Comparison of ENCODE assay signal across 12 mouse cellular contexts in genomic region chr12:73632671-73633244, GRCm38 (mm10). TPM values are rescaled to one million over a fixed set of nuclear protein-coding genes. Genes with fewer than 3 reads are reported as not detected.
A peak's percentile ranks its signal among the peaks of the same experiment; 100 is the strongest.
DNase-seq lines count a peak whose midpoint lies in the region; ATAC-seq and TF ChIP-seq lines count a peak whose summit lies in the region.
"Had no signal": no experiment of that assay in that cellular context is flagged by ENCODE, and none has a peak within 500 bp of the region (broad histone marks: within the 10 kb centered on the region; RNA-seq: fewer than 3 reads in every experiment).

No protein-coding gene starts in this region.

- no peak overlapping the region for H3K27ac ChIP-seq in liver, postnatal 0 days (ENCODE audit: low read depth)
- H3K27ac ChIP-seq: forebrain, embryonic 13.5 days; hindbrain, embryonic 13.5 days had no signal

- H3K4me2 ChIP-seq in liver, postnatal 0 days (ENCODE audit: low read depth, low read length), result no peak overlapping the region
- H3K4me2 ChIP-seq: forebrain, embryonic 13.5 days; hindbrain, embryonic 13.5 days had no signal

- WGBS in liver, postnatal 0 days (ENCODE audit: insufficient replicate concordance), result 11% methylated on average over 8 of the region's 8 CpGs

- no peak for TF ChIP-seq EP300 in liver, postnatal 0 days (IDR thresholded peaks at IDR 0.05; ENCODE audit: low read depth)

- no peaks in the 10 kb centered on the region for H3K27me3 ChIP-seq in liver, postnatal 0 days (ENCODE audit: insufficient read depth, low read length)
- H3K27me3 ChIP-seq: forebrain, embryonic 13.5 days; hindbrain, embryonic 13.5 days had no signal

- no peaks in the 10 kb centered on the region for H3K9me3 ChIP-seq in liver, postnatal 0 days (ENCODE audit: low read length)
- H3K9me3 ChIP-seq: forebrain, embryonic 13.5 days; hindbrain, embryonic 13.5 days had no signal

- peak; percentile 4 for ATAC-seq in inflammation-experienced regulatory T-cells, adult 6 months
- ATAC-seq in liver, postnatal 0 days, result no peak
- ATAC-seq: forebrain, embryonic 13.5 days had no signal

- no peaks in the 10 kb centered on the region for H3K36me3 ChIP-seq in liver, postnatal 0 days (replicated peaks; ENCODE audit: insufficient read depth, low read length)
- H3K36me3 ChIP-seq: hindbrain, embryonic 13.5 days had no signal

- H3K4me1 ChIP-seq in liver, postnatal 0 days (ENCODE audit: insufficient read depth), result peaks cover 4% of the 10 kb centered on the region; the same call in 1 of the 2 replicates
- H3K4me1 ChIP-seq: forebrain, embryonic 13.5 days; hindbrain, embryonic 13.5 days had no signal

- no peak for TF ChIP-seq CTCF in liver, postnatal 0 days (IDR thresholded peaks at IDR 0.05; ENCODE audit: low read depth)

- H3K9ac ChIP-seq in liver, postnatal 0 days (replicated peaks), result no peak overlapping the region
- H3K9ac ChIP-seq: forebrain, embryonic 13.5 days; hindbrain, embryonic 13.5 days had no signal

- peak; percentile 44 for DNase-seq in adrenal gland, adult 2 months
- DNase-seq in adrenal gland, adult 18-20 months (ENCODE audit: low spot score in 2 of 2), result no peak
- peak; percentile 6 for DNase-seq in A20 (ENCODE audit: low read depth, low spot score)
- peak; percentile 43 to 60 for DNase-seq in kidney, postnatal 4 days
- DNase-seq in layer of hippocampus, adult 8-10 months (ENCODE audit: low spot score in 2 of 2), result no peak
- no peak for DNase-seq in frontal cortex, postnatal 25 days (ENCODE audit: low spot score in 2 of 2)
- DNase-seq in liver, postnatal 0 days, result no peak
- DNase-seq: cerebellum, adult 9-11 months; liver had no signal

- H3K4me3 ChIP-seq in liver, postnatal 0 days (ENCODE audit: low read depth, low read length), result no peak overlapping the region
- H3K4me3 ChIP-seq: forebrain, embryonic 13.5 days; hindbrain, embryonic 13.5 days had no signal

RNA-seq across cellular contexts. Expression of gene Prkch, which starts 48.2 kb away (rescaled TPM):
- 10 to 100 TPM in 1 of 2 experiments, 1 to 10 TPM in 1; 8.9 to 16.2 TPM for total RNA-seq in adrenal gland, adult 2 months (2021)
- 3.7 and 4.7 TPM in 2 replicates for polyA plus RNA-seq in adrenal gland, adult 2 months (2012; rRNA removed)
- 10 to 100 TPM; 11.0 to 12.5 TPM for total RNA-seq in adrenal gland, adult 18-20 months (2021)
- polyA plus RNA-seq in inflammation-experienced regulatory T-cells, adult 6 months (2017; shearing (Covaris generic)), result 10 to 100 TPM; 70.6 to 96.5 (median 76.2) TPM
- total RNA-seq in layer of hippocampus, adult 8-10 months (2022), result 1 to 10 TPM; 3.2 to 5.6 (median 4.3) TPM
- 2.3 and 2.4 TPM in 2 replicates for polyA plus RNA-seq in liver, postnatal 0 days (2015; fragmentation: Nextera tagmentation; extraction: Ambion mirVana)

Comparison
In these comparisons a context has a peak if more than half of its experiments do, and no peak if none do; other contexts are left out.
1. DNase-seq: peak in adrenal gland, adult 2 months (single experiment), A20 (single experiment) and kidney, postnatal 4 days (2 of 2); none in adrenal gland, adult 18-20 months (0 of 2), layer of hippocampus, adult 8-10 months (0 of 2), frontal cortex, postnatal 25 days (0 of 2) and liver, postnatal 0 days (single experiment).